Mouse (Mus musculus) small intestine, adult 2 months (tissue): ENCODE measurements around the gene Ankrd27.

Experiments used
- CTCF ChIP-seq: fragments of 200-500 bp; IDR thresholded peaks from 2 replicates; pipeline ENCODE4 v1.5.1; 2012; ENCODE audit warnings: low read depth, mild to moderate bottlenecking, control low read depth, inconsistent platforms, low read length, moderate library complexity, mixed read lengths; ENCODE audit not compliant: insufficient replicate concordance, insufficient read length; ENCODE audit errors: extremely low read depth
- POLR2A ChIP-seq: fragments of 200-500 bp; IDR thresholded peaks from 2 replicates; pipeline ENCODE4 v1.6.1; 2012; ENCODE audit warnings: low read depth, mild to moderate bottlenecking, control low read depth, inconsistent platforms, low read length, moderate library complexity

DNA sequence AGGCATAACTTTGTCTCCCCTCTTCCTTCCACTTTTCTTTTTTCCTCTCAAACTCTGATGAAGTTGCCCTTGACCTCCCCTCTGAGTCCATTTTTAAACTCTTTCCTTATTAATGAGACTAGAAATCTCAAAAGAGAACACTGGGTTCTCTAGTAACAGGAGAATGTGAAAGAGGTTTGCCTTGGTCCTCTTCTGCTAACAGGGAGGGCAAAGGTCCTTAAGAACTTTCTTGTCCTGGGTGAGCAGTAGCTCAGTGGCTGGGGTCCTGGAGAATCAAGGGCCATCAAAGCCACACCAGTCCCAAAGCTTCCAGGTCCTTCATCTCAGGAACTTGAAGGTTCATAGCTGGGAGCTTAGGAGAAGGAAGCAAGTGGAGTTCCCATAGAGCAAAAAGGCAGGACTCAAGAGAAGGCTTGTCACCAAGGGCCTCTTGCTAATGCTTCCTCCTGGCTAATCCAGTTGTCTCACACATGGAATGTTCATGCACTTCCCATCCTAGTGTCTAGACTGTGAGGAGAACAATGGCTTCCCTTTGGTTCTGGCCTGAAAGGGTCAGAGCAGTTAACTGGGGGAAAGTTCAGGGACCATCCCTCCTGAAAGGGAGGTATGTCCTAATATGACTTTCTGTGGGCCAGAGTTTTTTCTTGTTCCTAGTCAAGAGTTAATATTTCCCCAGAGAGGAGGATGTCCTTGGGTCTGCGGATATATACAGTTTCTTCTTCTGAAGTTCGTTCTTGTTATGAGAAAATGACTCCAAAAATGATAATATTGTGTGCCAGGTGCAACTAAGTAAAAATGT lies 21.8 kb upstream of the Ankrd27 start:
- no peak for TF ChIP-seq POLR2A
- TF ChIP-seq CTCF, result no peak
